ENCODE assay signal across 13 mouse cellular contexts in genomic region chr6:125447205-125447604, GRCm38 (mm10). TPM values are rescaled to one million over a fixed set of nuclear protein-coding genes. Genes with fewer than 3 reads are reported as not detected.
DNase-seq lines count a peak whose midpoint lies in the region; ATAC-seq lines count a peak whose summit lies in the region.
"Had no signal": no experiment of that assay in that cellular context is flagged by ENCODE, and none has a peak within 500 bp of the region (broad histone marks: within the 10 kb centered on the region; RNA-seq: fewer than 3 reads in every experiment).

No protein-coding gene starts in this region.

- no peak for DNase-seq in forebrain, embryonic 10.5 days (ENCODE audit: extremely low spot score, low spot score)
- peak; percentile 59 for DNase-seq in 3T3-L1 (ENCODE audit: low read depth, low spot score)
- peak; percentile 25 for DNase-seq in adipocyte (ENCODE audit: low spot score)
- DNase-seq in limb, embryonic 10.5 days (ENCODE audit: low spot score), result no peak
- no peak for DNase-seq in cerebellum, postnatal 14 days
- no peak for DNase-seq in cerebellum, postnatal 10 days
- DNase-seq in right cerebral cortex, postnatal 4 days, result no peak
- DNase-seq: cerebellum, adult 11 months; gastrocnemius, postnatal 25 days; heart, postnatal 4 days had no signal

- no peaks in the 10 kb centered on the region for H3K36me3 ChIP-seq in forebrain, embryonic 10.5 days (replicated peaks)
- H3K36me3 ChIP-seq in forebrain, embryonic 16.5 days (ENCODE audit: control insufficient read depth, insufficient read depth), result no peaks in the 10 kb centered on the region
- H3K36me3 ChIP-seq in limb, embryonic 10.5 days, result no peaks in the 10 kb centered on the region
- H3K36me3 ChIP-seq: lung, embryonic 15.5 days had no signal

- no peaks in the 10 kb centered on the region for H3K27me3 ChIP-seq in forebrain, embryonic 10.5 days (ENCODE audit: poor library complexity, severe bottlenecking)
- no peaks in the 10 kb centered on the region for H3K27me3 ChIP-seq in forebrain, embryonic 16.5 days (replicated peaks; ENCODE audit: control insufficient read depth, insufficient read depth, low read length)
- H3K27me3 ChIP-seq in limb, embryonic 10.5 days (ENCODE audit: low read depth, poor library complexity, severe bottlenecking), result no peaks in the 10 kb centered on the region
- H3K27me3 ChIP-seq: lung, embryonic 15.5 days had no signal

- no peaks in the 10 kb centered on the region for H3K9me3 ChIP-seq in forebrain, embryonic 10.5 days
- no peaks in the 10 kb centered on the region for H3K9me3 ChIP-seq in forebrain, embryonic 16.5 days (ENCODE audit: control insufficient read depth, low read length)
- no peaks in the 10 kb centered on the region for H3K9me3 ChIP-seq in limb, embryonic 10.5 days (replicated peaks)
- H3K9me3 ChIP-seq: lung, embryonic 15.5 days had no signal

- 59% methylated on average over 4 of the region's 4 CpGs for WGBS in forebrain, embryonic 10.5 days
- WGBS in forebrain, embryonic 16.5 days, result 41% methylated on average over 4 of the region's 4 CpGs
- WGBS in limb, embryonic 10.5 days, result 52% methylated on average over 4 of the region's 4 CpGs

- H3K4me1 ChIP-seq in forebrain, embryonic 10.5 days, result peaks cover 11% of the 10 kb centered on the region
- no peaks in the 10 kb centered on the region for H3K4me1 ChIP-seq in forebrain, embryonic 16.5 days (replicated peaks; ENCODE audit: control insufficient read depth, insufficient read depth, low read length)
- peaks cover 15% of the 10 kb centered on the region for H3K4me1 ChIP-seq in limb, embryonic 10.5 days
- H3K4me1 ChIP-seq: lung, embryonic 15.5 days had no signal

- H3K4me3 ChIP-seq in forebrain, embryonic 10.5 days, result no peak overlapping the region
- no peak overlapping the region for H3K4me3 ChIP-seq in forebrain, embryonic 16.5 days (replicated peaks; ENCODE audit: low read length)
- no peak overlapping the region for H3K4me3 ChIP-seq in limb, embryonic 10.5 days
- H3K4me3 ChIP-seq: erythroblast, embryonic 14.5 days; lung, embryonic 15.5 days had no signal

- ATAC-seq in forebrain, embryonic 16.5 days, result no peak

- no peak overlapping the region for H3K9ac ChIP-seq in forebrain, embryonic 16.5 days (replicated peaks; ENCODE audit: low read depth, low read length)
- H3K9ac ChIP-seq: lung, embryonic 15.5 days had no signal

- H3K27ac ChIP-seq in forebrain, embryonic 10.5 days, result 0 out of 2 replicates have a peak overlapping the region, but pooled peaks have one; percentile 30
- no peak overlapping the region for H3K27ac ChIP-seq in forebrain, embryonic 16.5 days (ENCODE audit: low read length)
- peak overlapping the region; percentile 71 for H3K27ac ChIP-seq in limb, embryonic 10.5 days
- H3K27ac ChIP-seq: lung, embryonic 15.5 days had no signal

- H3K4me2 ChIP-seq in forebrain, embryonic 16.5 days (ENCODE audit: low read length), result no peak overlapping the region
- H3K4me2 ChIP-seq: lung, embryonic 15.5 days had no signal

RNA-seq across cellular contexts. Expression of gene Cd9, which starts 47.4 kb away (rescaled TPM):
- polyA plus RNA-seq in forebrain, embryonic 10.5 days (2016; fragmentation: Nextera tagmentation; extraction: Ambion mirVana), result 35.3 and 38.2 TPM in 2 replicates
- polyA plus RNA-seq in forebrain, embryonic 16.5 days (2015; fragmentation: Nextera tagmentation; extraction: Ambion mirVana), result 78.4 and 101 TPM in 2 replicates
- polyA plus RNA-seq in limb, embryonic 10.5 days (2016; fragmentation: Nextera tagmentation; extraction: Ambion mirVana), result 22.5 and 33.2 TPM in 2 replicates
- polyA plus RNA-seq: erythroblast, embryonic 14.5 days had no signal

Comparison
In these comparisons a context has a peak if more than half of its experiments do, and no peak if none do; other contexts are left out.
1. DNase-seq: peak in 3T3-L1 (single experiment) and adipocyte (single experiment); none in forebrain, embryonic 10.5 days (single experiment), limb, embryonic 10.5 days (single experiment), cerebellum, postnatal 14 days (0 of 2), cerebellum, postnatal 10 days (0 of 2) and right cerebral cortex, postnatal 4 days (single experiment).